Mouse (Mus musculus) megakaryocyte, embryonic 14.5 days (primary cell): Measurements from ENCODE around the gene Hoxd3.

Experiments
- FLI1 ChIP-seq: IDR thresholded peaks from 2 replicates; pipeline ENCODE4 v1.6.1; 2012; ENCODE audit warnings: low read length, inconsistent platforms, mixed read lengths
- GATA1 ChIP-seq: IDR thresholded peaks from 3 replicates; pipeline ENCODE4 v1.6.1; 2012; ENCODE audit warnings: mixed read lengths, low read length, inconsistent platforms, borderline replicate concordance

- TF ChIP-seq GATA1 (no peak), FLI1 (no peak)
These were observed 36.0 kb upstream of the Hoxd3 start for GRCm38 (mm10) chr2:74675666-74676282.
